Mouse (Mus musculus): ENCODE data around the gene Pla2g15.
A peak's percentile ranks its signal among the peaks of the same experiment; 100 is the strongest.

Pla2g15 gene

DNA sequence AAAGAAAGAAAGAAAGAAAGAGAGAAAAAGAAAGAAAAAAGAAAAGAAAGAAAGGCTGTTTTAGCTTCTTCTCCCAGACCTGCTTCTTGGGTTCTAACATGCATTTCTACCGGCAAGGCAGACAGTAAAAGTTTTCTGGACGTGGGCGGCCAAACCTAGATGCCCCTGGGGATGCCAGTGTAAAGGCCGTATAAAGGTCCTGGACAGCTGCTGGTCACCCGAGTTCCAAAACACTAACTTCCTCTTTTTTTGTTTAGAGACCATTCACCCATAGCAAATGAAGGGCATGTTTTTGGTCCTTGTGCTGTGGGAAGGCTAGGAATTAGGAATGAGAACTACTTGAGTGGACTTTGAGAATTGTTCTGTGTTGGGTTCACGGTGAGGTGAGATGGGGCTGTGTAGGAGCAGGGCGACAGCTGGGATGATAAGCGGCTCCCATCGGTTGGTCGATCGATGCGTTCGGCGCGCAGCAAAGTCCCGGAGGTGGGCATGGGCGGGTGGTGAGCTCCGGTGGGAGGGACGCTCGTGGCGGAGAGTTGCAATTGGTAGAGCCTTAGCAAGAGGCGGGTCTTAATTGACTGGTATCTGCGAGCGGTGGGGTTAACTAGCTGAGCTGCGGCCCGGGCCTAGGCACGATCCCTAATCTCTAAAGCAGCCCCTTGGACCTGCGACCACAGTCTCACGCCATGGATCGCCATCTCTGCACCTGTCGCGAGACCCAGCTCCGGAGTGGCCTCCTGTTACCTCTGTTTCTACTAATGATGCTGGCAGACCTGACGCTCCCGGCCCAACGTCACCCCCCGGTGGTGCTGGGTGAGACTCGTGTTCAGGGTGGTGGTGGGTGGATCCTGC lies at the start of gene Pla2g15:
TSS of gene Pla2g15 (plus strand) at position 599 of the 852 bp plus-strand sequence.
- DNase-seq (ENCODE audit: low spot score) = peak; percentile 97

DNA sequence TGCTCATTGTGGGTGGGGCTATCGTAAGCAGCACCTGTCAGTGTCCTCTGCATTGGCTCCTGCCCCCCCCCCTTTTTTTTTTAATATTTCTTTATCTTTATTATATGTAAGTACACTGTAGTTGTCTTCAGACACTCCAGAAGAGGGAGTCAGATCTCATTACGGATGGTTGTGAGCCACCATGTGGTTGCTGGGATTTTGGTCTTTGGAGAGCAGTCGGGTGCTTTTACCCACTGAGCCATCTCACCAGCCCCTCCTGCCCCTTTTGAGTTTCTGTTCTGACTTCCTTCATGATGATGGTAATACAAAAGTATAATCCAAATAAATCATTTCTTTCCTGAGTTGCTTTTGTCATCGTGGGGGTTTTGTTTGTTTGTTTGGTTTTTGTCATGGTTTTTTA lies 47.9 kb upstream of the Pla2g15 start:
- DNase-seq (ENCODE audit: low spot score) = no peak

DNA sequence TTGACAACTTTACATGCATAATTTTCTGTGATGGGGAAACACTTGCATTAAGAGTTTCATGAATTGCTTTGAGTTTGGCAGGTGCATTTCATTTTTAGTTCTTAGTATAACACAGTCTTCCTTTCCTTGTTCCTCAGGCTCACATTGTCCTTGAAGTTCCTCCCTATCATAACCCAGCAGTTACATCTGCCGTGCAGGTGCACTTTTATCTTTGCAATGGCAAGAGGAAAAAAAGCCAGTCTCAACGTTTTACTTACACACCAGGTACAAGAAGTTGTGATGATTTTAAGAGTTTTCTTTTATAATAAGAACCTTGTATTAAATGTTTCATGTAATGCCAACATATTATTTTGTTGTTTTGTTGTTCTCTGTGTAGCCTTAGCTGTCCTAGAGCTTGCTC lies 46.3 kb upstream of the Pla2g15 start:
- DNase-seq (ENCODE audit: low spot score) = no peak

DNA sequence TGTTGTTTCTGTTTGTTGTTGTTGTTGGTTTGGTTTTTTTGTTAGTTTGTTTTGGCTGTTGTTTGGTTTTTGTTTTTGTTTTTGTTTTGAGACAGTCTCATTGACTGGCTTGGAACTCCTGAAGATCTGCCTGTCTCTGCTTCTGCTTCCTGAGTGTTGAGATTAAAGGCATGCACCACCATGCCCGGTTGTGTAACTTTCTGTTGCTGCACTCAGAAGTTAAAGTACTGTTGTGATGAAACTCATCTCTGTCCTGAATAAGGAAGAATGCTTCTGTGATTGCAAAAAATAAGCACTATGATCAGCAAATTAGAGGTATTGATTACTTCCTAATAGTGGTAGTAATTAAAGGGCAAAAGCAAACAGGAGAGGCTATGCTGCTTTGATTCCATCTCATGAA lies 44.0 kb upstream of the Pla2g15 start:
- DNase-seq (ENCODE audit: low spot score) = no peak

DNA sequence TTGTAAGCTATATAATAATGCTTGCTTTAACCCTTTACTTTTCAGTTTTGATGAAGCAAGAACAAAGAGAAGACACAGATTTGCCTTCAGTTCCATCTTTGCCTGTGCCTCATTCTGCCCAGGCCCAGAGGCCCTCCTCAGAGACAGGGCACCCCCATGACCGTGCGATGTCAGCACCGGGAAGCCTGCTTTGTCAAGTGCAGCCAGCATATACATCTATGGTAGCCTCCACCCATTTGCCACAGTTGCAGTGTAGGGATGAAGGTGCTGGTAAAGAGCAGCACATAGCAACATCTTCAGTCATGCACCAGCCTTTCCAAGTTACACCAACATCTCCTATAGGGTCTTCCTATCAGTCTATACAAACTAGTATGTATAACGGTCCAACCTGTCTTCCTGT lies 42.1 kb upstream of the Pla2g15 start:
- DNase-seq (ENCODE audit: low spot score) = no peak

DNA sequence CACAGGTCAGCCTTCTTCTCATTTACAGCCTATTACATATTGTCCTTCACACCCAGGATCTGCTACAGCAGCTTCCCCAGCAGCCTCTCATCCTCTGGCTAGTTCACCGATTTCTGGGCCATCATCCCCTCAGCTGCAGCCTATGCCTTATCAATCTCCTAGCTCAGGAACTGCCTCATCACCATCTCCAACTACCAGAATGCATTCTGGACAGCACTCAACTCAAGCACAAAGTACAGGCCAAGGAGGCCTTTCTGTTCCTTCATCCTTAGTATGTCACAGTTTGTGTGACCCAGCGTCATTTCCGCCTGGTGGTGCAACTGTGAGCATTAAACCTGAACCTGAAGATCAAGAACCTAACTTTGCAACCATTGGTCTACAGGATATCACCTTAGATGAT lies 41.5 kb upstream of the Pla2g15 start:
- no peak for DNase-seq (ENCODE audit: low spot score)

DNA sequence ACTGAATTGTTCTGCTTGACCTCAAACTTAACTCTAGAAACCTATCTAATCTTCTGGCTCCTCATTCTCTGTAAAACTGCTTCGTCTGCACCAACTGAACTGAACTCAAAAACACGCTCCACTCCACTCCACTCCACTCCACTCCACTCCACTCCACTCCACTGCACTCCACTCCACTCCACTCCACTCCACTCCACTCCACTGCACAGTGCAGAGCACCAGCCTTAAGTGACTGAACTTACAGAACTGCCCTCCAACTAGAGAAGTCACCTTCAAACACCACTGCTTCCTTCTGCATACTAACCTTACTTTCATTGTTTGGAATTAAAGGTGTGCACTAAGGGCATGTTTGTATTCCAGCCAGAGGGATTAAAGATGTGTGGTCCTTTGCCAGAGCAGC lies 38.2 kb upstream of the Pla2g15 start:
- no peak for DNase-seq (ENCODE audit: low spot score)

DNA sequence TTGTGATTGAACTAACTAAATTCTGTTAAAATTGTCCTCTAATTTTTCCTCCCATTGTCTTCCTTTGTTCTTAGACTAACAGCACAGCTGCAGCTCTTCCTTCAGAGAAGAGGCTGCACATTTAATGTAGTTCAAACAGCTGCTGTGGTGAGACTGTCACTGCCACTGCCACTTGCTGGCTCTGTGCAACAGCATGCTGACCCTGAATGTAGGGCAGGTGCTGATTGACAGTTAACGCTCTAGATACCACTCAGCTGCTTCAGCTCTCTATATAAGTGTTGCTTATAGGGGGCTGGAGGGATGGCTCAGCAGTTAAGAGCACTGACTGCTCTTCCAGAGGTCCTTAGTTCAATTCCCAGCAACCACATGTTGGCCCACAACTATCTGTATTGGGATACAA lies 37.7 kb upstream of the Pla2g15 start:
- DNase-seq (ENCODE audit: low spot score) = no peak

DNA sequence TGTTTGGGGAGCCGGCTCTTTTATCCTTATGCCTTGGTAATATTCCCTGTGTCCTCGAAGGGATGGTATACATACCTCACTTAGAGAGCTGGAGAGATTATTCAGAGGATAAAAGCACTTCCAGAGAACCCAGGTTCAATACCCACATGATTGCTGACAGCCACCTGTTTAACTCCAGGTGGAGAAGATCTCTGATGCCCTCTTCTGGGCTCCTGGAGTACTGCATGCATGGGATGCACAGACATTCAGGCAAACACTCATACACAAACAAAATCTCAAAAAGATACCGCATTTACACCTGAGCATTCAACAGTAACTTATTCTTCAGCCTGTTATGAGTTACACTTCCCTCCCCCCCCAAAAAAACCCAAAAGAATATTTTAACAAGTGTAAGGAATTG lies 34.3 kb upstream of the Pla2g15 start:
- DNase-seq (ENCODE audit: low spot score) = no peak

DNA sequence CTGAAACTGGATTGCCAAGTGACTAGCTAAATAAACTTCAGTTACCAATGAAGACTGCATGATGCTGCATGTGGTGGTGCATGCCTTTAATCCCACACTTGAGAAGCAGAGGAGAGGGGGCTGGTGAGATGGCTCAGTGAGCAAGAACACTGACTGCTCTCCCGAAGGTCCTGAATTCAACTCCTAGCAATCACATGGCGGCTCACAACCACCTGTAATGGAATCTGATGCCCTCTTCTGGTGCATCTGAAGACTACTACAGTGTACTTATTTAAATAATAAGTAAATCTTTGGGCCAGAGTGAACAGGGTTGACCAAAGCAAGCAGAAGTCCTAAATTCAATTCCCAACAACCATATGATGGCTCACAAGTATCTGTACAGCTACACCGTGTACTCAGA lies 26.8 kb upstream of the Pla2g15 start:
- no peak for DNase-seq (ENCODE audit: low spot score)

DNA sequence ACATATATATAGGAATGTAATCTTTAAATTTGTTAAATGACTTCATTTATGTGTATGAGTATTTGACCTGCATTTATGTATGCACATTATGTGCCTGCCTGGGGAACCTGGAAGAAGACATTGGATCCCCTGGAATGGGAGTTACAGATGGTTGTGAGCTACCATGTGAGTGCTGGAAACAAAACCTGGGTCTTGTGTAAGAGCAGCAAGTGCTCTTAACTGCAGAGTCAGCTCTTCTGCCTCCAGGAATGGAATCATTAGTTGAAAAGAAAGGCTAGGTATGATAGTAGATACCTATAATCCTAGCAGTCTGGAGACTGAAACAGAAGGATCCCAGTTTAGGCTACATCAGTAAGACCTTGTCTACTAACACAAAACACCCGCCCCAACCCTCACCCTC lies 24.1 kb upstream of the Pla2g15 start:
- no peak for DNase-seq (ENCODE audit: low spot score)

DNA sequence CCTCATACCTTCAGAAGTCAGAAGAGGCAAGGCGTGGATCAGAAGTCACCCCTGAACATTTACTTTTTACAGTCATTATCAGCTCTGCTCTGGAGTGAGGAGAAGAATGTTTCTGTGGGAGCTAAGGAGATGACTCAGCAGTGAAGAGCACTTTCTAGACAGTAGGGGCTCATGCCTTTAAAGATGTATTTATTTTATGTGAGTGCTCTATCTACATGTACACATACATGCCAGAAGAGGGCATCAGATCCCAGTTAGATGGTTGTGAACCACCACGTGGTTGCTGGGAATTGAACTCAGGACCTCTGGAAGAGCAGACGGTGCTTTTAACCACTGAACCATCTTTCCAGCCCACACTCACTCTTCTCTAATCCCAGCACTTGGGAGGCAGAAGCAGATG lies 23.1 kb upstream of the Pla2g15 start:
- no peak for DNase-seq (ENCODE audit: low spot score)

DNA sequence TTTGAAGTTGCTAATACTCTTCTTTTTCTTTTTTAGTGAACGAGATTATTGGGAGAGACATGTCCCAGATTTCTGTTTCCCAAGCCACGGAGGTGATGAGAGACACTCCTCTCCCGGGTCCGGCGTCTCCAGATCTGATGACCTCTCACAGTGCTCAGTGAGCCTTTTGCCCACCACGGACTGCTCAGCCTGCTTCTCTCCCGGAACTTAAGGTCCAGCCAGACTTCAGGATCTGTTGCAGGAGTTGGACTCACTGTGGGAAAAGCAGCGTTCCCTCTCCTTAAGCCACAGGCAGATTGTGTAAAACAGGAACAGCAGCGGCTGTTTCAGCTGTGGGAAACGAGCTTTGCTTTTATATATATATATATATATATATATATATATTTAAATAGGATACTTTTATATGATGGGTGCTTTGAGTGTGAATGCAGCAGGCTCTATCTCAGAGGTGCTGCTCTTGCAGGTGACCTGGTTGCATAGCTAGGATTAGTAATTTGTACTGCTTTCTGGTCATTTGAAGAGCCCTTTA lies 22.3 kb upstream of the Pla2g15 start:
- no peak for DNase-seq (ENCODE audit: low spot score)

DNA sequence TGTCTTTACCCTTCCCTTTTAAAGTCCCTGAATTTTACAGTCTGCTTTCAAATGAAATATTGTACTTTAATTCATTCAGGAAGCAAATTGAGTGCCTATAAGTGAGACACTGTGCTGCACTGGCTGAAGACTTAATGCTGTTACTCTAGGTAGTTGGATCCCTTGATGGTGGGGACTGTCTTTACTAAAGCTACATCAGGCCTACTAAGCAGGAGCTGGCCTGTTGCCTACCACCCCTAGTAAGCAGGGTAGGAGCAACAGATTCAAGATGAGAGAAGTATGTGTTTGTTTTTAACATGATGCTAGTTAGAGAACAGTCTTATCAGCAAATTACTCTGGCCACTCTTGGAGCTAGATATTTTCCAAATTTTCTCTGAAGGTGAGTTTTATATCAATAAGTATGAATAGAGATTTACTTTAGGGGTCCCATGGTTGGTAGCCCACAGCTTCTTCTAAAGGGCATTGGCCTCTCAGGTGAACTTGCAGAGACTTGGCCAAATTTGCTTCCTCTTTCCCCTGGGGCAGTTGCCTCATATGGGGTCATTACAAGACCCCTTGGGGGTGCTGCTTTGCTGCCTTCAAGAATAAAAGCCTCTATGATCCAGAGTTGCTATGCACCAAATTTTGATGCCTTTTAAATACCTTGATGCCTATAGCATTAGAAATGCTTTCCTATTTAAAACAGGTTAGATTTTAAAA lies 20.8 kb upstream of the Pla2g15 start:
- no peak for DNase-seq (ENCODE audit: low spot score)

DNA sequence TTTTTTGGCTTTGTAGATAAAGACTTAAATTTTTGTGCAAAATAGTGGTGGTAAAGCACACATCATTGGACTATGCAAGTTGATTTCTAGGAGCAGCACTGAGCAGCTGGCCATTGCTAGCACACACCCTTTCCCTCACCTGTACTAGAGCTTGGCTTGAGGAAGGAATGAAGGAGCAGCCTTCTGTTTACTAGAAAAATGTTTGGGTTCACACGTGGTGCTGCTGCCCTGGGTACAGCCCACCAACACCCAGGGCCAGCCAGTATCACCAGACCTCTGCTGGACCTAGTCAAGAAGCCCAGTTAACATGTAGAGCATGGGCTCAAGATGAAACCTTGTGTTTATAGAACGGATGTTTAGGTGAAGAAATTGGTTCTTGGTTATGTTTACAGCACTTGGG lies 20.2 kb upstream of the Pla2g15 start:
- DNase-seq (ENCODE audit: low spot score) = no peak

DNA sequence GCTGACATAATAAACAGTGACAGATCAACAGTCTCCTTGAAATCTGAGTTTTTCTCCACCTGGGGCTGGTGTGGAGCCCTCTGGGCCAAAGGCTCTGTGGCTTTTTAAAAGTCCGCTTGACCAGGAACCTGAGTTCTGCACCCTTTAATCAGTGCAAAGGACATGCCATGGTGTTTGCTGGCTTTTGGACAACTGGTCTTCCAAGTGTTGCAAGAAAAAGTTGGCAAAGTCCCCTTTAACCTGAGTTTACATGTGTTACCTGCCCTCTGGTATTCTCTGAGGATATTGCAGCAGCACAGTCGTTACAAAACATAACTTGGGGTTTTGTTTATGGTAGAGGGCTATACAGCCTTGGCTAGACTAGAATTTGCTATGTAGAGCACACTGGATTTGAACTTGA lies 19.7 kb upstream of the Pla2g15 start:
- DNase-seq (ENCODE audit: low spot score) = no peak

DNA sequence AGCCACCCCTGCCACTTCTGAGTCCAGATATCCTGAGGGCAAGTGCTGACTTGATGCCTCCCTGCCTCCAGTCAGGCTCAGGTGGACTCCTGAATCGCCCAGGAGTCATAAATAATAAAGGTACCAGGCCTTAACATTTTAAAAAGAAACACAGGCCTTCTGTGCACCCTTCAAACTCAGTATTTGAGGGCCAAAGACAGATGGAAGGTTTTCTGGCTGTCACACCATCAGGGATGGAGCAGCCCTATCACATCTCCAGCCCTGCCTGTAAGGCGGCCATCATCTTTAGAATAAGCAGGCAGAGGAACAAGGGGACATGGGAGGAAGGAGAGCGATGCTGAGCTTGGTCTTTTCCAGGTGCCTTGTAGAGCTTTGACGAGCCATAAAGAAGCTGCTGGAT lies 19.2 kb upstream of the Pla2g15 start:
- no peak for DNase-seq (ENCODE audit: low spot score)

DNA sequence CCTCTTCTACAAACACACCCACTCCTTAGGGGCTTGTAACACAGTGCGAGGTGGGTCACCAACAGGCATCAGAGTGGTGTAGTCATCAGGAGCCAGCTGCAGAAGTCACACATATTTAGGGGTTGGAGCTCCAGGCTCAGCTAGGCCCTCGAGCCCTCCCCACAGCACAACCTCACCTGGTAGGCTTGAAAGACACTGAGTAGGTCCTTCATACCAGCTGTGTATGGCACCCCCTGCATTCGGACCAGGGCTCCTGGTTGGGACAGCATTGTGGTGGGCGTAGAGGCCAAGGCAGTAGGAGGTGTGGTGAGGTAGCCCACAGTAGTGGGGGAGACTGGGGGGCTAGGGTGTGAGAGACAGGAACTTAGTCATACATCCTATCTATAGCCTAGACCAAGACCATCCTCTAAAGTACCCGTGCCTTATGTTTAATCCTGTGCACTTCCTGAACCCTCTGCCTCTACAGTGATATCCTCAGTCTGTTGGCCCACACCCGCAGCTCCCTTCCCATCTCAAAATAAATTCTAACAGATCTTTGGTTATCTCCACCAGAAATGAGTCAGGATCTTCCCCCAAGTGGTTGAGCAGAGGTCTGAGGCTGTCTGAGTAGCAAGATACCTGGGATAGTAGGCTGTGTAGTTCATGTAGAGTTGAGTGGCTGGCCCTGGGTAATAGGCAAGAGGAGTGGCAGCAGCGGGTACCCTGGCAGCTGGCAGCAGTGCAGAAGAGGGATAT lies 18.5 kb upstream of the Pla2g15 start:
- no peak for DNase-seq (ENCODE audit: low spot score)

DNA sequence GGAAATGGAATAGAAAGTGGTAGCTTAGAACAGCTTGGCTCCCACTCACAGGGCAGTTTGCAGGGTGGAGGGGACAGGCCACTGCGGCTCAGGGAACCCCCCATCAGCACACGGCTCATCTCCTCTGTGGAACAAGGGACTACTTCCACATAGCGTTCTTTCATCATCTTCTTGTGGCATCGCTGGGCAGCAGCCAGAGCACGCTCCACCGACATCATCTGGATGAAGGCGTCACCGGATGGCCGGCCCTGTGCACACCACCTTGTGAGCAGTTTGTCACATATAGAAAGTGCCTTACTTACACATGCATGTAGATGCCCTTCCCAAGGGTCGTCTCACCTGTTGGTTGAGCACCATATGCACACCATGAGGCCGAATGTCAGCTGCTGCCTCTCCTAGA lies 17.8 kb upstream of the Pla2g15 start:
- no peak for DNase-seq (ENCODE audit: low spot score)

DNA sequence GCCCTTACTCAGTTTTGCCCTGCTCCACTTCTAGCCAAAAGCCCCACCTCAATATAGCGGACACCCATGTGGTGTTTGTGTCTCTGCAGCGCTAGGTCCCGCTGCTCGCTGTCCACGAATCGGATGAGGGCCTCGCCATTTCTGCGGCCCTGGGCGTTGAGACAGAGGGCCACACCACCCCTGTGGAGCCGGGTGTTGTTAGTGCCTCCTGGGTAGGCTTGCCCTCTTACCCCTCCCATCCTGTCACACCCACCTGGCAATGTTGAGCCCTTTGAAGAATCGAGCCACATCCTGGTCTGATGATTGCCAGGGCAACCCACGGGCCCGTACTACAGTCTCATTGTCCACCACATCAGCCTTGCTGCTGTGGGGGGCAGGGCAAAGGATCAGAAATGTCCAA lies 16.7 kb upstream of the Pla2g15 start:
- DNase-seq (ENCODE audit: low spot score) = no peak

DNA sequence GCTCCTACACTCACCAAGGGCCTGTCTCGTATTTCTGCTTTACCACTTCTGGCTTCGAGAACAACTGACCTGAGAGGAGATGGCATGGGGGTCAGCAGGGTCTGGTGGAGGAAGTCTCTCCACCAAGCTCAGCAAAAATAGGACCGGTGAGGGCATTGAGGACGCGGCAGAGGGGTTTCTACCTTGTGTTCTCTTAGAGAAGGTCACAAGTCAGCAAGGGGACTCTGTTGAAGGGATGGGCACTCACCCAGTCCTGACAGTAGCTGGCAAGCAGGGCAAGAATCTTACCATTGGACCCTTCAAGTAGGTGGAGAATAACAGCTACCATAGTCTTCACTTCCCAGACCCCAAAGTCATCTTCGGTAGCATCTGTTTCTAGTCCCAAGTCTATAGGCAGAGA lies 16.3 kb upstream of the Pla2g15 start:
- no peak for DNase-seq (ENCODE audit: low spot score)

DNA sequence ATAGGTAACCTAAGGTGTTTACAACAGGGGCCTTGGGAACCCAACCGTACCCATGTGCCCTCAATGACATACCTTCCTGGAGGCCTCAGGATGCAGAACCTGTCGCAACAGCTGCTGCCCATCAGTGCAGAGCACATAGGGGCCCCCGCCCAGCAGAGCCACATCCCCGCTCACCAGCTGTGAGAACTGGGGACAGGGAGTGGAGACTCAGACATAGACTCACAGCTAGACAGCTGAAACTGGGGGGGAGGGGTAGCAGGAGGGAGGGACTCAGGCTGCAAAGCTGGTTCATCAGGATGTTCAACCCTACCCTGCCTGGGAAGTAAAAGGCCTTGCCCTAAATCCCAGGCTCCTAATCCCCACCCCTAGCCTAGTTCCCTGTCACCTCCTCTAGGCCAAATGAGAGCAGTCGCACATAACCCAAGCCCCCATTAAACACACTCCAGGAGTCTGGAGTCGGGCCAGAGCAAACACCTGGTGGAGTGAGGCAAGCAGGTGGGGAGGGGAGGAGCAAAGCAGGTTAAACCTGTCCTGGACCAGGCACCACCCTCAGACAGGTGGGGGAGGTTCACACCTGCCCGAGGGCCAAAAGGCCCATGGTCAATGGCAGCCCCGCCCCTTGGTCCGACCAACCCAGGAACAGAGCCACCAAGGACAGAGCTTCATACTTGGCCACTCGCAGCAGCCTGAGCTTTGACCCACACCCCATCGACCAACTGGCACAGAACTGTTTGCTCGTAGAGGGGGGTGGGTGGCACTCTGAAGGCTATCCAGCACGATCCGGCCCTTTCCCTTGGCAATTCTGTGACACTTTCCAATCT lies 15.2 kb upstream of the Pla2g15 start:
- DNase-seq (ENCODE audit: low spot score) = peak; percentile 45

All from embryo, embryonic 10 days (tissue).